Mouse (Mus musculus) thymus, postnatal 25 days (tissue): ENCODE data around the gene Ppp2r2c.

Experiments
- DNase-seq: peaks from one replicate; pipeline ENCODE4 v3.0.0; 2022

Gene Ppp2r2c

GRCm38 (mm10) chr5:36868266-36869090, at the start of gene Ppp2r2c:
TSS of gene Ppp2r2c (plus strand) at chr5:36868513.
- no peak for DNase-seq

DNA sequence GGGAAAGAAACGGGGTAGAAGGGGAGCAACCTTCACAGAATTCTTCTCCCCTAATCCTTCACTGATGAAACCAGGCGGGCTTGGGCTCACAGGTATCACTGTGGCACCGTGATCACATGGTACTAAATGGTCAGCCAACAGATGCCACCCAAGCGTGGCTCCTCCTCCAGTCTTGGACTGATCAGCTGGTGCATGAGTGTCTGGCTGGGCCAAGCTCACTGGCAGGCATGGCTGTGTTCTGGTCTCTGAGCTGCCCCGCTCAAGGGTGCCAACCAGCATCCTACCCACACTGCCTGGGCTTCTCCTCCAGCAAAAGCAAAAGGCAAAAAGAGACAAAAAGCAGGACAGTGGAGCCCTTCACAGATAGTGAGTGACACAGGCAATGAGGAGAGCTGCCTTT, 48.6 kb upstream of the Ppp2r2c start:
- no peak for DNase-seq

- DNase-seq: peak; percentile 49
Observed at GRCm38 (mm10) chr5:36820142-36820541, 48.2 kb upstream of the Ppp2r2c start.

- no peak for DNase-seq
Observed at GRCm38 (mm10) chr5:36822907-36823306, 45.4 kb upstream of the Ppp2r2c start.

GRCm38 (mm10) chr5:36829098-36829497, 39.2 kb upstream of the Ppp2r2c start:
- no peak for DNase-seq

- DNase-seq: peak; percentile 90
Observed at GRCm38 (mm10) chr5:36829913-36830879, 38.1 kb upstream of the Ppp2r2c start, which contains the start of gene Man2b2. TSS of gene Man2b2 (minus strand) at chr5:36830653.

- no peak for DNase-seq
Observed at GRCm38 (mm10) chr5:36831272-36831671, 37.0 kb upstream of the Ppp2r2c start.

GRCm38 (mm10) chr5:36835933-36836332, 32.4 kb upstream of the Ppp2r2c start:
- DNase-seq: peak; percentile 64

GRCm38 (mm10) chr5:36839032-36839431, 29.3 kb upstream of the Ppp2r2c start:
- DNase-seq: no peak

GRCm38 (mm10) chr5:36839602-36840001, 28.7 kb upstream of the Ppp2r2c start:
- DNase-seq: no peak

DNA sequence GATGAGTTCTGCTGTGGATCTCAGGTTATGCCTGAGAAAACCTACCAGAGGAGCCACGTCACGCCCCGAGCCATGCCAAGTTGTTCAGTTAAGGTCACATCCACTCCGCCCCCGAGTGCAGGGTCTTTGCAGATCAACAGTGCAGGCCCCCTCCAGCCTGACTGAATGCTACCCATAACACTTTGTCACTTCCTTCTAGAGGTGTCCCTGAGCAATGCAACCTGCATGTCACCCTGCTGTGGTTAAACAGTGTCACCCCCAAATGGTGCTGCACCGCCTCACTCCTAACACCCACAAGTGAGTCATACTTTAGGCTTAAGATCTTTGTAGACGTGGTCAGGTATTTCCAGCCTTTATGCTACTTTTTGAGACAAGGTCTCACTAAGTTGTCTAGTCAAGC, 28.2 kb upstream of the Ppp2r2c start:
- DNase-seq: no peak

- DNase-seq: no peak
Observed at GRCm38 (mm10) chr5:36841701-36842100, 26.6 kb upstream of the Ppp2r2c start.

DNA sequence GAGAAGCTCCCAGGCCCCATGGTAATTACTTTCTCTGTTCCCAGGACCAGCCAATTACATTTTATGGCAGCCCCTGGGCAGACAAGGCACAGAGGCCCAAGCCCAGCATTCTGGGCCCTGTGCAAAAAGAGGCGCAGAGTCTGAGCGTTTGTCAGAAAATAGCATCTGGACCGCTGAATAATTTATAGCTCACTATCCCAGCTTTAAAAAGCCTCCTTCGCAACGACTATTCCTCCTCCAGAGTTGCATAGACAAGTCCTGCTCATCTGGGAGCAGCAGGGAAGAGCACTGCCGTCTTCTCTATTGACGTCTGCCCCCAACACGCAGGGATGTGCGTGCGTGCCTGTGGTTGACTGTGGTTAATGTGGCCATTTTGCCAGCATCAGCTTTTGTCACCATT, 23.8 kb upstream of the Ppp2r2c start:
- no peak for DNase-seq

DNA sequence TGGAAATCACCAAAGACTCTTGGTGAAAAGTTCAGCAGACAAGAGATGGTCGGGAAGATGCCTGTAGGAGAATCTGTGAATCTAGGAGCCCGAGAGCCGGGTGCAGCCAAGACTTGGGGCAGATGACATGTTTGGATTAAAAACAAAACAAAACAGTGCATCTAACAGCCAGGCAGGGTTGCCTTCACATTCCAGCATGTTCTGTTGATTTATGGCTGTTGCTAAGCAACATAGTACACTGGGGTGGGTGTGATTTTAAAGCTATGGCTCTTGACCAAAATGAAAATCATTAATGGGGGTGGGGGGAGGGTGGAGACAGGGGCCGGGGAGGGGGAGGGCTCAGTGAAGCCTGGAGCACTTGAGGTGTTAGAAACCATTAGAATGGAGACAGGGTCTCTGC, 16.7 kb upstream of the Ppp2r2c start:
- no peak for DNase-seq

DNA sequence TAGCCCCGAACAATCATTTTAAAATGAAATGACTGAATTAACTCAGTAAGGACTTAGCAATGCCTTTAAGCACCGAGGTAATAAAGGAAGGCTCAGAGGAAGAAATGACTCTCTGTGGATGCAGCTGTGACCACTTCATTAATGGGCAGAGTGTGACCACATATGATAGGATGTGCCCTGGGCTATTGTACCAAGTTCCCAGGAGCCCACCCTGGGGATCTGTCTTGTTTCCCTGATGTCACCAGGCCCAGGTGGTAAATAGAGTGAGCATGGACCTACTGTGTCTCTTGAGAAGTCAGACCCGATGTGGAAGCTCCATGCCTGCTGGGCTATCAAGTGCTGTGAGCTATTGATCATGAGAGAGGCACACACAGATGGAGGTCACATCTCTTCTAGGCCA, 13.1 kb upstream of the Ppp2r2c start:
- no peak for DNase-seq

DNA sequence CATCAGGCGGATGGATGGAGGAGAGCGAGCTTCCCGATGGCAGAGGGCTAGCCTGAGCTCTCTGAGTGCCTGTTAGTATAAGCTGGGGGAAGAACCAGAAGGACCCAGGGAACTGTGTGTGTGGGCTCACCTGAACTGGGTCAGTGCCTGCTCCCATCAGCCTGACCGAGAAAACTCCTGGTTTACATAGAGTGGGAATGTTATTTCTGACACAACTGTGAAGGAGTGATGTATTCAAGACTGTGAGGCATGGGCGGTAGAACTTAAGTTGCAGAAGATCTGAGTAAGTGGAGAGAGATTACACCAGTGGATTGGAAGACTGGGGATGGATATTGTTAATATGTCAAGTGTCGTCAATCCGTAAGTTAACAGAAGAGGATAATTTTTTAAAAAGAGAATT, 11.8 kb upstream of the Ppp2r2c start:
- no peak for DNase-seq

DNA sequence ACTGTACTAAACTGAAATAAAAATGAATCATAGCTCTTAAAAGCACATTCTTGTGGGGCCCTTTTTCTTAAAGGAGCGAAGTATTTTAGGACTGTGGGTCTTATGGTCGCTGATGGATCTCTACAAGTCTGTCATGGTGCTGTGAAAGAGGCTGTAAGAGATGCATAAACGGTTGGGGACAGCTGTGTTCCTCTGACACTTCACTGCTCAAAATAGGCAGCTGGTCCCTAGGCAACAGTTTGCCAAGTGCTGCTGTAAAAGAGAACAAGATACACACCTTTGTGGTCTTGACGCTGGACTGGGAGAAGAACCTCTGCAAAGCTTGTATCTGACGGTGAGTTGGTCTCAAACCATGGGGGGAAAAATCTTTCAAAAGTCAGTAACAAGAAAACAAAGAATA, 10.8 kb upstream of the Ppp2r2c start:
- DNase-seq: no peak

- no peak for DNase-seq
Observed at GRCm38 (mm10) chr5:36861084-36861483, 7.2 kb upstream of the Ppp2r2c start.

GRCm38 (mm10) chr5:36866701-36867250, 1.5 kb upstream of the Ppp2r2c start:
- no peak for DNase-seq

GRCm38 (mm10) chr5:36867561-36867960, 752 bp upstream of the Ppp2r2c start:
- DNase-seq: no peak

- DNase-seq: no peak
Observed at GRCm38 (mm10) chr5:36869186-36869577, 869 bp downstream of the Ppp2r2c start.

DNA sequence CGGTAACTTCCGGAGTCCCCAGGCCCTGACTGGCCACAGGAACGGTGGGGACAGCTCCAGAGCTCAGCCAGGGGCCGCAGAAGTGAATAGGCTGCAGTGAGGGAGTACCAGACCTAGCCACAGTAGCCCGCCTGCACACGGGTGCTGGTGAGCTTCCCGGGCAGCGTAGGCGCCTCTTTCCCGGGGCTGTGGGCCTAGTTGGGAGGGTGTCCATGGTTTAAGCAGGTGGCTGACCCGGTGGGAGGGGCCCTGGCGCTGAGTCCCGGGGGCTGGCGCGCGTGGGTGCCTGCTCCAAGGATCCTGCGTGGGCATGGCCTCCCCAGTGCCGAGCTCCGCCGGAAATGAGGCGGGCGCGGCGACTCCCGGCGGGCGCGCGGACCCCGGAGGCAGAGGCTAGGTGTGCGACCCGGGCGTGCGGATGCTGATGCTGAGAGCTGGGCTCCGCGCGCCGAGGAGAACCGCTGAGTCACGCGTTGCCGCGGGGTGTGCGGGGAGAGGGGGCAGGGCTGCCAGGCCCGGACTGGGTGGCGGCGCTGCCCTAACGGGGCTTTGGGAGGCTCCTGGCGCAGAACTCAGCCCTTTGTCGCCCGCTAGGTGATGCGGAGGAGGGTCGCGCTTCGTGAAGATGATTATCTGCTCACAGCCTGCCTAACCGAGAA, 1.4 kb downstream of the Ppp2r2c start:
- no peak for DNase-seq

DNA sequence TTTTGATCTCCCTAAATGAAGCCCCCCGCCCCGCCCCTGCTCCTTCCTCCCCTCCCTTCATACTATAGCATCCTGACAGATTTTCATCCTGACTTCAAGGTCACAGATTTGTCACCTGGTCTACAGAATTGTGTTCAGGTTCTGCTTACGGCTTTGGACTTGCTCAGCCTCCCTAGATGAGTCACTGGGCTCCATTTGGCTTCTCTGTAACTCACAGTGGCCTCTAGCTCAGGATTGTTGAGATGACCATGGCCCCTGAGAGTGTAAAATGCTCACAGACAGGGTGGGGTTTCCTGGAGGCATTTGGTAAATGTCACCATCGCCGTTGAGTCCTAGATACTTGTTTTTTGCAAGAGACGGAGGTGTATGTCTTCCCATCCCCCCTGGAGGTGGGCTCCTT, 2.6 kb downstream of the Ppp2r2c start:
- DNase-seq: no peak
